Mouse (Mus musculus) heart, adult 2 months (tissue): Measurements from ENCODE around the gene Larp6. TPM values are rescaled to one million over a fixed set of nuclear protein-coding genes. Genes with fewer than 3 reads are reported as not detected.

Experiments used
- DNase-seq, 2 experiments: peaks; one replicate each; pipeline ENCODE4 v3.0.0; 2021
- H3K27ac ChIP-seq: fragments of 200-600 bp; 2 replicates; pipeline ENCODE4 v1.8.1; 2022
- H3K27me3 ChIP-seq: fragments of 200-500 bp; 2 replicates; pipeline ENCODE4 v1.6.1; 2012; ENCODE audit warnings: mild to moderate bottlenecking, low read length, inconsistent platforms, mixed read lengths; ENCODE audit not compliant: control insufficient read depth, insufficient read depth
- H3K36me3 ChIP-seq: fragments of 200-500 bp; 2 replicates; pipeline ENCODE4 v1.6.1; 2012; ENCODE audit warnings: low read length, inconsistent platforms; ENCODE audit not compliant: control insufficient read depth, insufficient read depth
- H3K4me1 ChIP-seq: fragments of 200-500 bp; 2 replicates; pipeline ENCODE4 v1.6.1; 2011; ENCODE audit warnings: low read length; ENCODE audit not compliant: control insufficient read depth, insufficient read depth
- H3K4me3 ChIP-seq: fragments of 200-600 bp; 2 replicates; pipeline ENCODE4 v1.8.1; 2022
- H3K79me2 ChIP-seq: fragments of 200-500 bp; replicated peaks from 2 replicates; pipeline ENCODE4 v1.6.1; 2012; ENCODE audit warnings: mild to moderate bottlenecking, inconsistent platforms, low read length, moderate library complexity, mixed read lengths; ENCODE audit not compliant: control insufficient read depth, insufficient read depth
- H3K9ac ChIP-seq: fragments of 200-500 bp; 2 replicates; pipeline ENCODE4 v1.6.1; 2012; ENCODE audit warnings: low read depth, mild to moderate bottlenecking, control low read depth, inconsistent platforms, low read length, mixed read lengths
- CTCF ChIP-seq: fragments of 200-600 bp; IDR thresholded peaks from 2 replicates; pipeline ENCODE4 v1.8.1; 2022; ENCODE audit warnings: antibody characterized with exemption, mild to moderate bottlenecking, moderate library complexity
- EP300 ChIP-seq: fragments of 200-500 bp; IDR thresholded peaks from 2 replicates; pipeline ENCODE4 v1.6.1; 2011; ENCODE audit warnings: low read depth, low read length, control low read depth; ENCODE audit not compliant: insufficient read depth
- POLR2A ChIP-seq: fragments of 200-500 bp; IDR thresholded peaks from 2 replicates; pipeline ENCODE4 v1.6.1; 2011; ENCODE audit warnings: mild to moderate bottlenecking, low read depth, low read length, control low read depth; ENCODE audit not compliant: insufficient read depth
- WGBS: fragments of 180-500 bp; shearing (Covaris S2); methylation state at CpG from one replicate; pipeline ENCODE4 v1.1.7; 2018; 5-methylcytosine and 5-hydroxymethylcytosine counted together
- intact Hi-C: fragments of 180-260 bp; cut with DNase I; formaldehyde crosslinking; loops from one replicate; pipeline ENCODE4 v1.15.1; 2025
- polyA plus RNA-seq: library from polyadenylated mRNA; depleted of rRNA; stranded (reverse); fragments of >200 nt; gene quantifications from 2 replicates; pipeline ENCODE4 v1.2.3, GENCODE M21; 2012; rRNA removed
- total RNA-seq, 2 experiments: library from RNA; stranded (reverse); gene quantifications; 2 replicates each; pipeline ENCODE4 v1.2.3; 2021

Gene Larp6
- total and polyA plus RNA-seq, 3 experiments = 0.94 to 1.9 (median 1.7) TPM

DNA sequence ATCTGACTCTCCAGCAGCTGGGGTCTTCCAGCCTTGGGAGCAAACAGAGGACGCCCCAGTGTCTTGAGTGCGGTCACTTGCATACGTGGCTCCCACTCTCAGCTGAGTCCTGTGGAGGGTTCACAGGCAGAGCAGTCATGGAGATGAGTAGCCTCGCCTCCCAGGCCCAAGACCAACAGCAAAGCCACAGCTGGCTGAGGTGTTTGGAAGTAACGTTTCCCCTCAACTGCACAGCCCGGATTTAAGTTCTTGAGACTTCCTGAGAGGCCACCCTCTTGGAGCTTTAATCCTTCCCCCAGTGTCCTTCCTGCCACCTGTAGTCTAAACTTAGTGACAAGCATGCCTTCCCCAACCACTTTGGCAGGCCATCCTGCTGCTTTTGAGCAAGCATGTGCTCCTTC, 56.9 kb downstream of the Larp6 start:
- DNase-seq = peak; percentile 33 to 37
- Histone ChIP-seq H3K9ac (no peak overlapping the region), H3K4me3 (no peak overlapping the region), H3K4me1 (peaks cover 4% of the 10 kb centered on the region), H3K27ac (peak overlapping the region; percentile 42), H3K27me3 (no peaks in the 10 kb centered on the region), H3K79me2 (no peaks in the 10 kb centered on the region), H3K36me3 (no peaks in the 10 kb centered on the region)
- intact Hi-C loops = no loop called here
- TF ChIP-seq POLR2A (no peak), EP300 (0 out of 2 replicates have a peak, but pooled peaks have one; percentile 21)
- 57% methylated on average over 6 of the region's 6 CpGs for WGBS

DNA sequence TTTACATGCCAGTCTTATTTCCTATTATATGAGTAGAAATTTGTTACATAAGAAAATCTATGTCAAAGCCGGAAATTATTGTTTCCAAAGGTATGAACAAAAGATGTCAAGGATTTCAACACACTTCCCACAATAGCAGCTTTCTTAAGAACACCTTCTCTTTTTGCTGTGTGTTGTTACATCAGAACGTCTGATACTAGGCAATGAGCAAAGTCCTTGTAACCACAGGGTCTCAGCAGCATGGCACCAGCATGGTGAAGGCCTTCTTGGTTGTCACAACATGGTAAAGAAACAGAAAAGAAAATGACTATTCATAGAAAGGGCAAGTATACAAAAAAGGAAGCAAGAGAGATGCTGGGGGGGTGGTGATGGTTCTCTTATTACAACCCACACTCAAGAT, 60.9 kb downstream of the Larp6 start:
- Histone ChIP-seq H3K4me3 (no peak overlapping the region), H3K27ac (no peak overlapping the region), H3K27me3 (no peaks in the 10 kb centered on the region), H3K79me2 (no peaks in the 10 kb centered on the region), H3K36me3 (no peaks in the 10 kb centered on the region), H3K9ac (no peak overlapping the region), H3K4me1 (no peaks in the 10 kb centered on the region; the same call in none of the 2 replicates)
- DNase-seq = no peak
- WGBS = 91% methylated on average over 2 of the region's 2 CpGs
- intact Hi-C loops = no loop called here
- no peak for TF ChIP-seq POLR2A
- no peak for TF ChIP-seq CTCF
- no peak for TF ChIP-seq EP300

DNA sequence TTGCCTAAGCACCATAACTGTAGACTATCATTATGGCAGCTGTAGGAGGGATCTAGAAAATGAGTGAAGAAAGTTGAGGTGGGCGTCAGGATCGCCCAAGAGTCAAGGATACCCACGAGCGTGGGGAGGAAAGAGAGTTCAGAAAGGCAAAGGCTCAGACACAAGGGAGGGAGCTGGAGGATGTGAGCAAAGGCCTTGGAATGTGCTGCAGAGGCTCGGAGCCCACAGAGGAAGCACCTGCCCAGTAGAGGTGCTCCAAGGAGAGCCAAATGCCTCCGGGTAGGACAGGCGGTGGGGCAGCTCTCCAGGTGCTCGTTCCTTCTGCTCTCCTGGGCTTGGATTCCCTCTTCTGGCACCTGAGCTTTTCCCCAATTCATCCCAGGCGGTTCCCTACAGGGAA, 64.1 kb downstream of the Larp6 start:
- Histone ChIP-seq H3K9ac (no peak overlapping the region), H3K79me2 (no peaks in the 10 kb centered on the region), H3K27ac (no peak overlapping the region; the same call in 1 of the 2 replicates), H3K36me3 (no peaks in the 10 kb centered on the region), H3K27me3 (no peaks in the 10 kb centered on the region), H3K4me1 (no peaks in the 10 kb centered on the region; the same call in none of the 2 replicates), H3K4me3 (no peak overlapping the region)
- TF ChIP-seq POLR2A = no peak
- 0 out of 2 replicates have a peak, but pooled peaks have one; percentile 31 for TF ChIP-seq EP300
- intact Hi-C loops = no loop called here
- DNase-seq = no peak
- WGBS = 39% methylated on average over 9 of the region's 9 CpGs

DNA sequence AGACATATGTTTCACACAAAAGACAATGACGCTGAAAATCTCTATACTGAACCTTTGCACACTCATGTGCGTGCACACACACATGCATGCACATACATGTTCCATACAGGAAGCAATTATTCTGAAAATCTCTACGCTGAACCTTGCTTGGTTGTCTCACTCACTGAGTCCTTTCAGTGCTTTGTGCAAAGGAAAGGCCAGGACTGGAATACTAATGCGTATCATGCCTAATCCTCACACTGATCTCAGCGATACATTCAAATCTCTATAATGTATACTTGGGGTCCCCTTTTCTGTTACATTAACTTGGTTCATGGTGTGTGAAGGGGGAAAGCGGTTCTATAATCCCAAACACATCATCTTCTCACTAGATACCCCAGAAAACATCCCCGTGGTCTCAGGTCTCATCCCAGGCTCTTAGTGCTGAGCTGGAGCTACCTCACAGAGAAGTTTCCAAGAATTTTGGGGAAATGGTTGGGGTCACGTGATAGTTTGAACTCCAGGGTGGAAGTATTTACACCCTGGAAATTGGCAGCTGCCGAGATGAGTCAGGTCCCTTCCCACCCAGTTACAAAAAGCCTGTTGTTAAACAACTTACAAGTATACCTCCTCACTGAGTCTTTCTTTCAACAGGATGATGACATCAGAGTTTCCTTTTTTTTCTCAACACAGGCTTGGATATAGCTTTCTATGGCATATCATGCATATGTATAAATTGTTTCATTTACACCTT, 69.4 kb downstream of the Larp6 start:
- TF ChIP-seq EP300 (no peak), CTCF (no peak), POLR2A (no peak)
- no peaks in the 10 kb centered on the region for H3K4me1 ChIP-seq
- H3K4me3 ChIP-seq = no peak overlapping the region
- intact Hi-C loops = no loop called here
- H3K27ac ChIP-seq = no peak overlapping the region
- H3K36me3 ChIP-seq = no peaks in the 10 kb centered on the region
- no peaks in the 10 kb centered on the region for H3K79me2 ChIP-seq
- 76% methylated on average over 9 of the region's 9 CpGs for WGBS
- H3K27me3 ChIP-seq = no peaks in the 10 kb centered on the region
- no peak overlapping the region for H3K9ac ChIP-seq
- DNase-seq = no peak

DNA sequence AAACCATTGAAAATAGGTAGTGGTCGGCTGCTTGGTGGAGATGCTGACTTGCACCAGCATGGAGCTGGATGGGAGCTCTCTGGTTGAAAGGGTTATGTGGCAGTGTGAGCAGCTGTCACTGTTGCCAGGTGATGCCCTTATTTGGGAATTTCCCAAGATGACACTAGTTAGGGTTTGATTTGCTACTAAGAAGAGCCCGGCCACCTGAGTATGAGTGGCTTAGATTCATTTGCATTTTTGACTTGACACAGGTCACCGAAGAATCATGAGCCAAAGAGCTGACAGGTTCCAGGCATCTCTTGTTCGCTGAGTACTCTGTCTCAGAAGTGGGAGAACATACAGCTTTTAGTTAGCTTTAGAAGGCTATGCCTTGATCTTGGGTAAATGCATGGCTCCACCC, 72.3 kb downstream of the Larp6 start:
- intact Hi-C loops = no loop called here
- TF ChIP-seq POLR2A = no peak
- no peak for TF ChIP-seq EP300
- no peak for TF ChIP-seq CTCF
- 76% methylated on average over 4 of the region's 4 CpGs for WGBS
- H3K27ac ChIP-seq = no peak overlapping the region
- H3K79me2 ChIP-seq = no peaks in the 10 kb centered on the region
- H3K4me3 ChIP-seq = no peak overlapping the region
- H3K9ac ChIP-seq = no peak overlapping the region
- no peaks in the 10 kb centered on the region for H3K27me3 ChIP-seq
- no peaks in the 10 kb centered on the region for H3K4me1 ChIP-seq
- DNase-seq = no peak
- H3K36me3 ChIP-seq = no peaks in the 10 kb centered on the region

DNA sequence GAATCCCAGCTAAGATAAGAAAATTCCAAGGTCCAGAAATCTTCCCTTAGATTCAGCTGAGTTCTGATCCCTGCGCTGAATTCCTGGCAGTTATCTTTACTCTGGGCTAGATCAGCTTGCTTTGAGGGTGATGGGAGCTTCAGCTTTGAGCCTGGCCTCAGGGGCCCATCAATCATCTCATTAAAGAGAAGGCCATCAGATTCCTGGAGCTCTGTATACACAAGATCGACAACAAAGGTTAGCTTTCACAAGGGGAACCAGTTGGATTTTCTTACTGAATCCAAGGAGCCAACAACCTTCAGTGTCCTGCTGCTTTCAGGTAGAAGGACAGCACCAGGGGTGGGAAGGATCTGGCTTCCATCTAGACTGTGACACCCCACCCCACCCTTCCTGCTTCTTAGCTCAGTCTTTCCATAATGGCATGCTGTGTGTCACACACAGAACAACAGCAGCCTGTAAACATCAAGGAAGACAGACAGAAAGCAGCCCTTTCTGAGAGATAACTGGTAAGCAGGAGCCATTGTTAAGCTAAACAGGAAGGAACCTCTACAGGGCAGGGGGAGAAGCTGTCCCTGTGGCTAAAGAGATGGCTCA, 74.8 kb downstream of the Larp6 start:
- no peak overlapping the region for H3K9ac ChIP-seq
- H3K27ac ChIP-seq = no peak overlapping the region
- WGBS = 22% methylated on average over 2 of the region's 2 CpGs
- no peak for TF ChIP-seq POLR2A
- no peak for TF ChIP-seq CTCF
- no peak for TF ChIP-seq EP300
- H3K4me1 ChIP-seq = no peaks in the 10 kb centered on the region
- intact Hi-C loops = no loop called here
- no peak overlapping the region for H3K4me3 ChIP-seq
- no peaks in the 10 kb centered on the region for H3K79me2 ChIP-seq
- DNase-seq = no peak
- no peaks in the 10 kb centered on the region for H3K27me3 ChIP-seq
- H3K36me3 ChIP-seq = no peaks in the 10 kb centered on the region

Other genes with a start within 250 kb of the Larp6 start
- 1 to 10 TPM; 4.3 to 5.2 TPM for gene Thsd4, start 190.9 kb upstream of the Larp6 start, total RNA-seq
- gene Thsd4, start 190.9 kb upstream of the Larp6 start, polyA plus RNA-seq = 3.5 and 5.8 TPM in 2 replicates
- 1 to 10 TPM; 3.7 TPM for gene Lrrc49, start 24.8 kb upstream of the Larp6 start, total RNA-seq
- gene Lrrc49, start 24.8 kb upstream of the Larp6 start, polyA plus RNA-seq = 2.1 and 4.7 TPM in 2 replicates
- 10 to 100 TPM; 42.7 to 53.5 TPM for gene Uaca, start 81.6 kb downstream of the Larp6 start, total RNA-seq
- gene Uaca, start 81.6 kb downstream of the Larp6 start, polyA plus RNA-seq = 10.6 and 14.8 TPM in 2 replicates